Mouse (Mus musculus) adrenal gland, postnatal 10 days (tissue): ENCODE measurements around the gene Lif. TPM values are rescaled to one million over a fixed set of nuclear protein-coding genes. Genes with fewer than 3 reads are reported as not detected.
A peak's percentile ranks its signal among the peaks of the same experiment; 100 is the strongest.

Experiments
- DNase-seq: peaks from one replicate; pipeline ENCODE4 v3.0.0; 2021; ENCODE audit warnings: mixed read lengths
- total RNA-seq, 2 experiments: library from RNA; stranded (reverse); gene quantifications; 2 replicates each; pipeline ENCODE4 v1.2.3; 2021

The Lif gene
- total RNA-seq, 2 experiments from 2014 or later: 0.30 to 0.69 TPM

DNA sequence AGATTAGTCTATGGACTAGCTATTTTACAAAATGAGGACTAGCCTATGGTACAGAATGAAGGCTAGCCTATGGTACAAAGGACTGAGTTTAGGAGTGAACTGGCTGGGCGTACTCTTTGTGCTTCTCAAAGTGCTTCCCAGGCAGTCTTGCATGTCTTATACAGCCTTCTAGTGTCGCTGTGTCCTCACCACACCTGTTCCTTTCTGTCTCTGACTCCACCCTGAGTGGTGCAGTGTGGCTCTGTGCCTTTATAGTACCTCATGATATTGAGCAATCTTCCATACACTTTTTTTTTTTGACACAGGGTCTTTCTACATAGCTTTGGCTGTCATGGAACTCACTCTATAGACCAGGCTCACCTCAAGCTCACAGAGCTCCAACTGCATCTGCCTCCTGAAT is 25.9 kb upstream of the Lif start:
- no peak for DNase-seq

DNA sequence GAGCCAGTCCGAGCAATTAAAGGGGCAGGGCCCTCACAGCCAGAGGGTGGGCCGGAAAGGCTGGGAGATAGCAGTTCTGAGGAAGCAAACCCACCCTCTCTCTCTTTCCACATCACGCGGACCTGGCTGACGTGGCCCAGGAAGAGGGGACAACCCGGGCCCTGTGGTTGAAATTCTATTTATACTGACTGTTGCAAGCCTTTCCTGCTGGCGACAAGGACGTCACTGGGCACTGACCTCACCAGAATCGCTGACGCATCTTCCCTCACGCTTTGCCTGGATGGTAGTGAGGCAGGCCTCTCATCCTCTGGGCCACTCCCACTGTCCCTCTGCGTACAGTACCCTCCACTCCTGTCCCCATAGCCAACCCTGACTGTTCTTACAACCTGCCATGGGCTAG is 24.7 kb upstream of the Lif start:
- DNase-seq: no peak

DNA sequence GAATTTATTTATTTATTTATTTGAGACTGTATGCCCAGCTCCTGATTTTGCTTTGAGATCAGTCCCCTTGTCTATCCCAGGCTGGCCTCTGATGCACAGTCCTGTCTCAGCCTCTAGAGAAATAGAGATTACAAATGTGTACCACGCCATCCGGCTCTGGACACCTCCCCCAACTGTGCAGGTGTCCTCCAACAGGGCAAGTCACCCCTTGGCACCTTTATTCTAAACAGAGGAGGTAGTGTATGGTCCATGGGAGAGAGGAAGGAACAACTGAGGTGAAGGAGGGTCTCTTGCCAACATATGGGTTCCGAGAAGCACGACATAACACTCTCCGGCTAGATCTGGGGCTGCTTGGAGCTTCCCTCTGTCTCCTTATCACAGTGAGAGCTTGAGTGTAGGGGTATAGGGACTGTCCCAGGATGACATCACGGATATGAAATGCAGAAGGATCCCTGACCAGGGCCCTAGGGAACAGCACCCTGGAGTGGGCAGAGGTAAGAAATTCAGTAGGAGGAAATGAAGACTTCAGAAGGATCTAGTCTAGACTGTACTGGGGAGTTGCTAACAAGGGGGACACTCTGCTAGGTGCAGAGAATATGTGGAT is 22.2 kb upstream of the Lif start:
- no peak for DNase-seq

- DNase-seq: no peak
Observed at GRCm38 (mm10) chr11:4235665-4236545, 21.5 kb upstream of the Lif start, which contains the start of gene Osm. Gene Osm (plus strand): TSS chr11:4236420.

GRCm38 (mm10) chr11:4236546-4237067 is 20.8 kb upstream of the Lif start:
- no peak for DNase-seq

DNA sequence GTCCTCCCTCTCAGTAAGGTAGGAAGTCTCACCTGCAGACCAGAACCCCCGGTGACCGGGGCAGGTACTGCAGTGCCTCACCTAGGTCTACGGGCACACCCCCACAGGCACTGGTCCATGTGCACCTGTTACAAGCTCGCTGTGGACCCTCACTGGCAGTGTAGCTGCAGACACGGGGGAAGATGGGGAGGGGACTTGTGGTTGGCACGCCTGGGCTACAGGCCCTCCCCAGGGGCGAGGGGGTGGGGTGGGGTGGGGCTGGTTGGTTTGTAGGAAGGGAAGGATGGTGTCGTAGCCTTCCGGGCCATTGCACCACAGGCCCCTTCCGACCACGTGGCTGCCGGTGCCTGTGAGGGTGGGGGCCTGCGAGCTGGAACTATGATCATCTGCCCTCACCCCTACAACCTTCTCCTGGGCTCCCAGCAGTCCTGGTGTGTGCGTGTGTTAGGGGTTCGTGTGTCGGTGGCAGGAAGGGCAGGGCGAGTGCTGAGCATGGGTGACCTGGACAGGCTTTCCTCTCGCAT is 19.9 kb upstream of the Lif start:
- DNase-seq: no peak

DNA sequence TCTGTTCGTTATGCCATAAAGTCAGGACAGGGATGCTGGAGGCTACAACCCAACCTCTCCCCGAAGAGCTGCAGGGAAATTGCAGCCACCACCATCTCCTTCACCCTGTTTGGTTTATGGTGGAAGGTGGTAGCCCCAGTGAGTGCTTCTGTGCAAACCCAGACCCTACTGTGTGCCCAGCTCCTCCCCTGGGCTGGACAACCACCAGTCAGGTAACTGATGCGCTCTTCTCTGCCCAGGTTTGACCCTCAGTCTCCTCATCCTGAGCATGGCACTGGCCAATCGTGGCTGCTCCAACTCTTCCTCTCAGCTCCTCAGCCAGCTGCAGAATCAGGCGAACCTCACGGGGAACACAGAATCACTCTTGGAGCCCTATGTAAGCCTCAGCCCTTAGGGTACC is 19.2 kb upstream of the Lif start:
- no peak for DNase-seq

DNA sequence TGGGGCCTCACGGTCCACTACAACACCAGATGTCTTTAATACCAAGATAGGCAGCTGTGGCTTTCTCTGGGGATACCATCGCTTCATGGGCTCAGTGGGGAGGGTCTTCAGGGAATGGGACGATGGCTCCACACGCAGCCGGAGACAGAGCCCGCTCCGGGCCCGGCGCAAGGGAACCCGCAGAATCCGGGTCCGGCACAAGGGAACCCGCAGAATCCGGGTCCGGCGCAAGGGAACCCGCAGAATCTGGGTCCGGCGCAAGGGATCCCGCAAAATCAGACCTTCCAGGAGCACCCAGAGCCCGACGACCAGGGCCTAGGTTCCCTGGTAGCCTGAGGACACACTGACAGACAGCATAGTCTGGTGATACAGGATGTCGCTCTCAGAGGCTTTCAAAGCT is 17.7 kb upstream of the Lif start:
- no peak for DNase-seq

DNA sequence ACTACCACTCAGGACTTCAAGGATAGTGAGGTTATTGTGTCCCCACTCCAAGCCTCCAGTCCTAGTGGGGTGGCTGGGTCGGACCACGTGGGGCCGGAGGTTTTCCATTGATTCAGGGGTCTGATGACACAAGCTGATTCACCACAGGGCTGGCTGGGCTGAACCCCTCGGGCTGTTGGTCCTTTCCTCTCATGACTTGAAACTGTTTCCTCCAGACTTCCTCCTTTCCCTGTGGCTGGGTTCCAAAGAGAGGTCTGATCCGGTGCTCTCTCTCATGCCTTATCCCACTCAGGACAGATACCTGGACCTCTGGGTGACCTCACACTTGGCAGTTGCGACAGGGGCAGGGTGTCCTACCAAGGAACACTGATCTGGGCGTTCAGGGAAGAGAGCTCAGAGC is 17.2 kb upstream of the Lif start:
- no peak for DNase-seq

GRCm38 (mm10) chr11:4241180-4241579 is 16.2 kb upstream of the Lif start:
- no peak for DNase-seq

DNA sequence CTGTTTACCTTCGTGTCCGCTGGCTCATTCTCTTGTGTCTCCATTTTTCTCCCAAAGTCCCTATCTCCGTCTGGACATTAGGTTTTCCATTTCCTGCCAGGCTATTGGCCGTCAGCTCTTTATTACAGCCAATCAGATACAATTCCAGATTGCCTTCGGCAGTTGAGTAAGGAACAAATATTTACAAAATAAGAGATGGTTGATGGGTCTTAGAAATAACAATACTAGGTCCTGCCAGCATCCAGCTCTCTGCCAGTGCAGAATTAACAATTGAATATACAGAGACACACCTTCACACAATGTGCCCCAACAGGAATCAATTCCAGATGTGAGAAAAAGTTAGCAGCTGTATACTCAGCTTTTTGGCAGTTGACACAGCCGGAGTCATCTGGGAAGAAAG is 11.2 kb upstream of the Lif start:
- DNase-seq: no peak

- no peak for DNase-seq
Observed at GRCm38 (mm10) chr11:4246623-4247022, 10.7 kb upstream of the Lif start.

GRCm38 (mm10) chr11:4247201-4247959 is 10.0 kb upstream of the Lif start:
- DNase-seq: no peak

GRCm38 (mm10) chr11:4249151-4249550 is 8.2 kb upstream of the Lif start:
- no peak for DNase-seq

GRCm38 (mm10) chr11:4250290-4250689 is 7.1 kb upstream of the Lif start:
- no peak for DNase-seq

- no peak for DNase-seq
Observed at GRCm38 (mm10) chr11:4251376-4251775, 6.0 kb upstream of the Lif start.

DNA sequence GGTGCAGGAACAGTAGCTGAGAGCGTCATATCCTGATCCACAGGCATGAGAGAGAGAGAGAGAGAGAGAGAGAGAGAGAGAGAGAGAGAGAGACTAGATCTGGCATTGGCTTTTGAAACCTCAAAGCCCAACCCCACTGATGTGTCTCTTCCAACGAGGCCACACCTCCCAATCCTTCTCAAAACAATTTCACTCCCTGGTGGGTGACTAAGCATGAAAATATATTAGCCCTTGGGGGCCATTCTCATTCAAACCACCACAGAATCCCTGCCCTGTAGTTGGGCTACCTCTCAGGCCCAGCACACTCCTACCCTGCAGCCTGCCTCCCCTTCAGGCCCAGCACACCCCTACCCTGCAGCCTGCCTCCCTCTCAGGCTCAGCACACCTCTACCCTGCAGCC is 4.5 kb upstream of the Lif start:
- no peak for DNase-seq

DNA sequence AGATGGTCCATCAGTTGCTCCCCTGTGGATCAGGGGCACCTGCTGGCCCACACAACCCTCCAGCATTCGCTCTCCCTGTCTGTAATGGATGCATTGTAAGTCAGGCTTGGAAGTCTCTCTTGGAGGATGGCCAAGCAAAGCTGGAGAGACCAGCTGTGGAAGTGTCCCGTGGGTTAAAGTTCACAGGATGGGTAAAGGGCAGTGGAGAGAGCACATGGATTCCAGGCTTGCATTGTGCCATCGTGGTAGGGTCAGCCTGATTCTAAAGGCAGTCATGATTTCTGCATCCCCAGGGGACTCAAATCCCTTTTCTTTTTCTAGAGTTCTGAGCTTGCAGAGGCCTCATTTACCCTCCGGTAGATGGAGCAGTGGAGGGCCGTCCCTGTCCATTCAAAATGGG is 399 bp downstream of the Lif start:
- DNase-seq: no peak

GRCm38 (mm10) chr11:4258657-4259082 is 1.3 kb downstream of the Lif start:
- DNase-seq: peak; percentile 90

DNA sequence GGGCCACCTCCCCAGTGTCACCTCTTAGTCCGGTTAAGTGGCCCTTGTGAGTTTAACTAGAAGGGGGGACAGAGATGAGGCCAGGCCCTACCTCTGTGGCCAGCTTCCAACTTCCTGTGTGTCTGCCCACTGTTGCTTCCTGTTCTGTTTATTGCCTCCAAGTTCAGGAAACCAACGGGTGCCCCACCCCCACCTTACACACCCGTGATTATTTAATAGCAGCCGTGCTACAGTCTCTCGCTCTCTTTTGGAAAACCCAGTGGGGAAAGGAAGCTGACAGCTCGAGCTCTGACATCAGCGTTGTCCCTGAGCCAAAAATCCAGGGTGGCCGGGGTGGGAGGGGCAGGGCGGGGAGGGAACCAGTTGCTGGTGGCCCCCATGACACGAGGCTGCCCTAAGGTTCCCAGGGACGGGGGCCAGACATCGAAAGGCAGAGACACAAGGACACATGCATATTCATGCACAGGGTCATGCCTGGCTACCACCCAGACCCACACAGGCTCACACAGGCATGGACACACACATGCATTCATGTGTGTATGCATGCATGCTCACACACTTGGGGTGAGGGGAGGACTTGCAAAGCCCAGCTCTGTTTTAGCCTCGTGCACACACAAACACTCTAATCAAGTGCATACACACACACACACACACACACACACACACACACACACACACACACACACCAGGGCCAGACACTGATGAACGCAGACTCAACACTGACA is 3.3 kb downstream of the Lif start:
- DNase-seq: peak; percentile 65

DNA sequence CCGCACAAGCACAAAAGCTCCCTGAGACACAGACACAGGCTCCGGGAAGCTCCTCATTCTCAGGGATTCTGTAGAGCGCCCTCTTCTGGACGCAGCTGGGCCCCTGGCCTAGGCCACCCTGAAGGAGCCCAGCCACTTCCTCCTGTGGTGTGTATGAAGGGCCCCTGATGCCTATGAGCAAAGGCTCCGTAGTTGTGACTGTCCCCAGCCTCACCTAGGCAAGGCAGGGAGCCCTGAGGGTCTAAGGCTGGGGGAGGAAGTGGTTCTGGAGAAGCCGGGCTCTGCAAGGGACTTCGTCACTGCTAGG is 3.8 kb downstream of the Lif start:
- peak; percentile 80 for DNase-seq

DNA sequence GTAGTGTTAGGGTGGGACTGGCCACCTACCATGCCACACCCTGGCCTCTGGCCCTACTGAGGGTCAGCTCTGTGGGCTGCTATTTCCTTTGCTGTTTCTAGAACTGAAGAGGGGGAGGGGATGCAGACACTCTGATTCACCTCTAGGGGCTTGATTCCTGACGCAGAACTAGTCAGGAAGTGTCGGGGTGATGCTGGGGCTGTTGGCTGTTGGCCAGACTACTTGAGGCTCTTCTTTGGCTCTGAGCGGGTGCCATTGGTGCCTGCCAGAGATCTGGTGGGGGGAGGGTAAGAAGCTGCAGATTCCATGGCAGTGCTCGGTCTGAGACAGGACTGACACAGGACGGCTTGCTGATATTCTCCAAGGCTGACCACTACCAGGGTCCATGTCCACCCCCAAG is 4.6 kb downstream of the Lif start:
- peak; percentile 40 for DNase-seq
